Mouse (Mus musculus): ENCODE data around the gene Slc35a5. TPM values are rescaled to one million over a fixed set of nuclear protein-coding genes. Genes with fewer than 3 reads are reported as not detected.

Slc35a5 gene
- polyA plus RNA-seq (2017; shearing (Covaris generic)), result 25.5 TPM

DNA sequence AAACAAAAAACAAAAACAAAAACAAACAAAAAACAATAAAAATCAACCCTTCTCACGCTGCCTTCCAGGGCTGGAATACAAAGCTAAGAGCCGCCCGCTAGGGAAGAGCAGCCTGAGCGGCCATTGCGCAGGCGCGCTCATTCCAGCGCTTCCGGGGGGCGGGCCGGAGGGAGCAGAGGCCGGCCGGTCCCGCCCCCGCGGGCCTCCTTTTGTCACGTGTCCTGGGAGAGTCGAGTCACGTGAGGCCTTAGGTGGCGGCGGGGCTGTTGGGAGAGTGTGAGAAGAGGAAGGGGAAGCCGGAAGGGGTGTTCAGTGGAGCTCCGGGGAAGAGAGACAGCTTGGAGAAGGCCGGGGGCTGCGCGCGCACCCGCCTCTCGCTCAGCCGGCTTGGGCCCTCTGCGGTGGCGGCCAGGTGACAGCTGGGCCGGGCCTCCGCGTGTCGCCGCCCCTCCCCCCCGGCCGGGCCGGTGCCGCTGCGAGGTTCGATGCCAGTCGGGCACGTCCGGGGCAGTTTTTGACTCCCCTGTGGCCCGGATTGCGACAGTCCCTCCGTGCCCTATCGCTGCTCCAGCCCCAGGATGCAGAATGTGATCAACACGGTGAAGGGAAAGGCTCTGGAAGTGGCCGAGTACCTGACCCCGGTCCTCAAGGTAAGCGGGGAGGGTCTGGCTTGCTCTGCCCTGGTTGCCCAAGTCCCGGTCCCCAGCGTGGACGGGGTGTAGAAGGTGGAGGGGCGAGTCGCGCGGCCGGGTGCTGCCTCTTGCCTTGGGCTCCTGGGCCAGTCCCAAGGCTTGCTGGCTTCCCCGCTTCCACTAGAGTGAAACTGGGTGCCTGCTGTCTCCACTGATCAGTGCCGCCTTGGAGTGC is at the start of gene Slc35a5, which contains the start of gene Atg3:
Slc35a5 (minus strand) TSS at position 185 of the 867 bp plus-strand sequence.
Atg3 (plus strand) TSS at position 264 of the 867 bp plus-strand sequence.

DNA sequence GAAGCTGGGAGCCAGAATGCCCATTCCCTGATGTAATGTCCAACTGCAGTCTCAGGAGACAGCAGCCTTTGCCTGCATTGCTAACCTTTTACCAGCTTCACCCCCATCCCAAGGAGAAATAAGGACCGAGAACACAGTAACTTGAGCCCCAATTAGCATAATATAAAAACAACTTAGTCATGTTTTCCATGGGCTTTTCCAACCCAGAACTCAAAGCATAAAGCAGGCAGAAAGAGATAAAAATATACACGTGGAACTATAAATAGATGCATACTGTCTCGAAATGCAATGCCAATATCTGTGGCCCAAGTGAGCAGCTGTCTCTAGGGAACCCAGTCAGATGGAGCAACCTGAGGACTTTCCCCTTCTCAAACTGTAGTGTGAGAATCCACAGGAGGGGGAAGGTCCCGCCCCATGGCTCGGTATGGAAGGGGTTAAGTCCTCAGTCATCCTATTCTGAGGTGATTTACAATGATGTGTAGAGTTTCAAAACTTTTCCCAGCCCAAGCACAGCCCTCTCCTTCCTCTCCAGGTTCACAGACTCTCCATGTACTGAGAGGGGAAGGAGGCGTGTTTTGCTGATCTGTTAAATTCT is 65.3 kb downstream of the Slc35a5 start, which contains the start of gene Ccdc80:
Ccdc80 (plus strand) TSS at position 266 of the 595 bp plus-strand sequence.

Other genes with a start within 250 kb of the Slc35a5 start
- not detected for gene Cd200r3, start 215.0 kb downstream of the Slc35a5 start, polyA plus RNA-seq (2017; shearing (Covaris generic))
- gene Ccdc80, start 65.3 kb downstream of the Slc35a5 start, polyA plus RNA-seq (2017; shearing (Covaris generic)), result not detected
- 62.9 TPM for gene Atg3, start 79 bp upstream of the Slc35a5 start, polyA plus RNA-seq (2017; shearing (Covaris generic))
- gene Btla, start 65.6 kb upstream of the Slc35a5 start, polyA plus RNA-seq (2017; shearing (Covaris generic)), result 70.4 TPM